Mouse (Mus musculus): Measurements from ENCODE around the gene Eya4.

Eya4 gene

GRCm38 (mm10) chr10:23350011-23350911 lies at the start of gene Eya4:
Eya4 (minus strand) TSS chr10:23350786.
- DNase-seq = peak; percentile 84

GRCm38 (mm10) chr10:23395399-23395798 lies 44.8 kb upstream of the Eya4 start:
- no peak for DNase-seq

- DNase-seq = no peak
These were observed 44.1 kb upstream of the Eya4 start for GRCm38 (mm10) chr10:23394556-23395245.

GRCm38 (mm10) chr10:23394152-23394551 lies 43.6 kb upstream of the Eya4 start:
- no peak for DNase-seq

- no peak for DNase-seq
These were observed 13.3 kb upstream of the Eya4 start for GRCm38 (mm10) chr10:23363866-23364265.

GRCm38 (mm10) chr10:23349392-23350010 lies 1.1 kb downstream of the Eya4 start:
- DNase-seq = peak; percentile 57

- DNase-seq = peak; percentile 64
These were observed 1.6 kb downstream of the Eya4 start for GRCm38 (mm10) chr10:23348893-23349391.

GRCm38 (mm10) chr10:23348101-23348892 lies 2.3 kb downstream of the Eya4 start:
- DNase-seq = peak; percentile 36

GRCm38 (mm10) chr10:23337250-23337649 lies 13.3 kb downstream of the Eya4 start:
- DNase-seq = no peak

- no peak for DNase-seq
These were observed 17.8 kb downstream of the Eya4 start for GRCm38 (mm10) chr10:23332768-23333167.

GRCm38 (mm10) chr10:23327651-23328050 lies 22.9 kb downstream of the Eya4 start:
- no peak for DNase-seq

- no peak for DNase-seq
These were observed 28.3 kb downstream of the Eya4 start for GRCm38 (mm10) chr10:23322275-23322674.

GRCm38 (mm10) chr10:23295616-23296015 lies 55.0 kb downstream of the Eya4 start:
- DNase-seq = no peak

GRCm38 (mm10) chr10:23292495-23292894 lies 58.1 kb downstream of the Eya4 start:
- DNase-seq = no peak

- no peak for DNase-seq
These were observed 73.2 kb downstream of the Eya4 start for GRCm38 (mm10) chr10:23277371-23277770.

GRCm38 (mm10) chr10:23271050-23271621 lies 79.5 kb downstream of the Eya4 start:
- peak; percentile 11 for DNase-seq

- no peak for DNase-seq
These were observed 80.1 kb downstream of the Eya4 start for GRCm38 (mm10) chr10:23270502-23270901.

GRCm38 (mm10) chr10:23252180-23252579 lies 98.4 kb downstream of the Eya4 start:
- DNase-seq = peak; percentile 23

- DNase-seq = no peak
These were observed 104.1 kb downstream of the Eya4 start for GRCm38 (mm10) chr10:23246485-23246884.

- no peak for DNase-seq
These were observed 113.7 kb downstream of the Eya4 start for GRCm38 (mm10) chr10:23236918-23237317.

GRCm38 (mm10) chr10:23235405-23235804 lies 115.2 kb downstream of the Eya4 start:
- no peak for DNase-seq

GRCm38 (mm10) chr10:23233425-23233824 lies 117.2 kb downstream of the Eya4 start:
- no peak for DNase-seq
